In the genomic region with DNA sequence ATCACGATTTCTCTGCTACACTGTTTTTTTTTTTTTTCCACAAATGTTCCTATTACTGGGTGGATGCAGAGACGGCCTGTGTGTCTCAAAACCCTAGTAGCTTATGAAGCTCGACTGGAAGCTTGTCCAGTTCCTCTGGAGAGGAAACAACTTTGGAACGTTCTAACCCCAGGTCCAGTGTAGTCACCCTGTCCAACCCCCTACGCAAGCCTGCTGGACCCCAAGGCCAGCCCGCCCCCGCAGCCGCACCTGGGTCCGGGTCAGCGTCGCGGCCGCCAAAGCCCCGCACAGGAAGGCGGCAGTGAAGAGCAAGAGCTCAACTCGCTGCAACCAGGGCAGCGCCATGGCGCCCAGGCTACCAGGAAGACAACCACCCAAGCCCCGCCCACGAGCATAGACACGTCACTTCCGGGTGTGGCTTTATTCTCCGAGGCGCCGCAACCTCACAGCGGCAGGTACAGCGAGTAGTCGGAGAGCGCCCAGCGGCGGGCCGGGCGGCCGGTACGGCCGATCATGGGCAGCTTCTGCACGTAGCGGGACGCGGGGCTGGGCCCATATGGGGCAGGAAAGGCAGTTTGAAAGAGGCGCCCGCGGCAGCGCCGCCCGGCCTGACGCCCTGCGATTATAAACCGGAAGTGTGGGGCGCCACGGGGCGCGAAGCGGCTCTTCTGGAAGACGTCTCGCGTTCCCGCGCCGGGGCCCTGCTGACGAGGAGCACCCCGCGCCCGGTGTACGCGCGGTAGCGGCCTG, we compare ENCODE assay signal across 7 mouse cellular contexts. TPM values are rescaled to one million over a fixed set of nuclear protein-coding genes. Genes with fewer than 3 reads are reported as not detected.
DNase-seq lines count a peak whose midpoint lies in the region; ATAC-seq lines count a peak whose summit lies in the region.

Gene Tmem179b, minus strand, starts transcription at position 382 of the 750 bp plus-strand sequence.

- peak within 1 kb of the TSS; percentile 97 for H3K27ac ChIP-seq in embryonic facial prominence, embryonic 10.5 days (replicated peaks)
- peak within 1 kb of the TSS; percentile 97 for H3K27ac ChIP-seq in limb, embryonic 11.5 days (replicated peaks; ENCODE audit: low read depth, low read length)
- peak within 1 kb of the TSS; percentile 99 for H3K27ac ChIP-seq in midbrain, embryonic 14.5 days (replicated peaks; ENCODE audit: low read depth, low read length)

- H3K4me1 ChIP-seq in embryonic facial prominence, embryonic 10.5 days: peaks cover 46% of the 10 kb centered on the region
- peaks cover 17% of the 10 kb centered on the region for H3K4me1 ChIP-seq in limb, embryonic 11.5 days (ENCODE audit: control insufficient read depth, insufficient read depth, low read length)
- peaks cover 34% of the 10 kb centered on the region for H3K4me1 ChIP-seq in midbrain, embryonic 14.5 days (ENCODE audit: control insufficient read depth, insufficient read depth, low read length)

- H3K9me3 ChIP-seq in embryonic facial prominence, embryonic 10.5 days: no peaks in the 10 kb centered on the region
- H3K9me3 ChIP-seq in limb, embryonic 11.5 days (ENCODE audit: control insufficient read depth, low read length): no peaks in the 10 kb centered on the region
- H3K9me3 ChIP-seq in midbrain, embryonic 14.5 days (ENCODE audit: control insufficient read depth, low read length): no peaks in the 10 kb centered on the region

- ATAC-seq in granulocyte monocyte progenitor cell, adult 5-6 weeks (replicated peaks; ENCODE audit: poor library complexity, severe bottlenecking): peak; percentile 85
- ATAC-seq in limb, embryonic 11.5 days (ENCODE audit: insufficient number of reproducible peaks, low FRiP score, low TSS enrichment, low read depth): peak; percentile 90
- peak; percentile 93 for ATAC-seq in midbrain, embryonic 14.5 days (ENCODE audit: low FRiP score, low TSS enrichment)

- peak; percentile 98 for DNase-seq in adrenal gland, postnatal 10 days
- peak; percentile 96 for DNase-seq in embryonic facial prominence, embryonic 10.5 days (ENCODE audit: low spot score)
- peak; percentile 98 for DNase-seq in kidney, adult 18-20 months
- DNase-seq in limb, embryonic 11.5 days (ENCODE audit: low spot score): peak; percentile 98
- peak; percentile 98 for DNase-seq in midbrain, embryonic 14.5 days
- peak; percentile 93 to 97 for DNase-seq in spleen, adult 18-20 months

- H3K9ac ChIP-seq in limb, embryonic 11.5 days (ENCODE audit: low read length): peak within 1 kb of the TSS; percentile 92
- H3K9ac ChIP-seq in midbrain, embryonic 14.5 days (replicated peaks; ENCODE audit: low read length): peak within 1 kb of the TSS; percentile 78

- peak within 1 kb of the TSS; percentile 83 for H3K4me3 ChIP-seq in embryonic facial prominence, embryonic 10.5 days
- peak within 1 kb of the TSS; percentile 81 for H3K4me3 ChIP-seq in limb, embryonic 11.5 days (ENCODE audit: low read depth, low read length)
- H3K4me3 ChIP-seq in midbrain, embryonic 14.5 days (replicated peaks; ENCODE audit: low read depth, low read length): peak within 1 kb of the TSS; percentile 64

- under 1% methylated on average over 68 of the region's 68 CpGs for WGBS in embryonic facial prominence, embryonic 10.5 days
- WGBS in limb, embryonic 11.5 days: under 1% methylated on average over 61 of the region's 68 CpGs
- under 1% methylated on average over 68 of the region's 68 CpGs for WGBS in midbrain, embryonic 14.5 days

- H3K27me3 ChIP-seq in embryonic facial prominence, embryonic 10.5 days (replicated peaks; ENCODE audit: low read depth, poor library complexity, severe bottlenecking): no peaks in the 10 kb centered on the region
- no peaks in the 10 kb centered on the region for H3K27me3 ChIP-seq in limb, embryonic 11.5 days (ENCODE audit: control insufficient read depth, insufficient read depth, low read length)
- H3K27me3 ChIP-seq in midbrain, embryonic 14.5 days (ENCODE audit: control insufficient read depth, insufficient read depth, low read length): no peaks in the 10 kb centered on the region

- H3K36me3 ChIP-seq in embryonic facial prominence, embryonic 10.5 days (replicated peaks): peaks cover 64% of the 10 kb centered on the region
- peaks cover 15% of the 10 kb centered on the region; the same call in 1 of the 2 replicates for H3K36me3 ChIP-seq in limb, embryonic 11.5 days (ENCODE audit: control insufficient read depth, insufficient read depth, low read length)
- peaks cover 46% of the 10 kb centered on the region for H3K36me3 ChIP-seq in midbrain, embryonic 14.5 days (ENCODE audit: control insufficient read depth, insufficient read depth, low read length)

- peak within 1 kb of the TSS; percentile 98 for H3K4me2 ChIP-seq in limb, embryonic 11.5 days (ENCODE audit: low read depth, severe bottlenecking)
- peak within 1 kb of the TSS; percentile 100 for H3K4me2 ChIP-seq in midbrain, embryonic 14.5 days (ENCODE audit: low read length)

RNA-seq across cellular contexts. Expression of gene Tmem179b, which starts in this region (rescaled TPM):
- 10 to 100 TPM; 48.6 to 50.0 TPM for total RNA-seq in adrenal gland, postnatal 10 days (2021)
- polyA plus RNA-seq in embryonic facial prominence, embryonic 10.5 days (2016; fragmentation: Nextera tagmentation; extraction: Ambion mirVana): 43.4 and 46.7 TPM in 2 replicates
- 141 and 147 TPM in 2 replicates for total RNA-seq in granulocyte monocyte progenitor cell, adult 5-6 weeks (2014; fragmentation: Nextera tagmentation)
- 69.5 and 81.3 TPM in 2 replicates for total RNA-seq in granulocyte monocyte progenitor cell, adult 5-6 weeks (2017)
- 49.1 and 51.3 TPM in 2 replicates for polyA plus RNA-seq in limb, embryonic 11.5 days (2014; fragmentation: Nextera tagmentation; extraction: Ambion mirVana)
- polyA plus RNA-seq in midbrain, embryonic 14.5 days (2014; fragmentation: Nextera tagmentation; extraction: Ambion mirVana): 24.8 and 32.4 TPM in 2 replicates

Comparison
In these comparisons a context has a peak if more than half of its experiments do, and no peak if none do; other contexts are left out.
1. Peak in every context shown above with its lines: DNase-seq, ATAC-seq, H3K4me3 ChIP-seq and H3K27ac ChIP-seq.